Mouse (Mus musculus) natural killer cell, adult 2 months (primary cell): ENCODE measurements around the gene Taz.

ENCODE experiments used
- DNase-seq, 2 experiments: peaks; one replicate each; pipeline ENCODE4 v3.0.0; 2022; ENCODE audit warnings: low spot score in 2 of 2

The Taz gene

DNA sequence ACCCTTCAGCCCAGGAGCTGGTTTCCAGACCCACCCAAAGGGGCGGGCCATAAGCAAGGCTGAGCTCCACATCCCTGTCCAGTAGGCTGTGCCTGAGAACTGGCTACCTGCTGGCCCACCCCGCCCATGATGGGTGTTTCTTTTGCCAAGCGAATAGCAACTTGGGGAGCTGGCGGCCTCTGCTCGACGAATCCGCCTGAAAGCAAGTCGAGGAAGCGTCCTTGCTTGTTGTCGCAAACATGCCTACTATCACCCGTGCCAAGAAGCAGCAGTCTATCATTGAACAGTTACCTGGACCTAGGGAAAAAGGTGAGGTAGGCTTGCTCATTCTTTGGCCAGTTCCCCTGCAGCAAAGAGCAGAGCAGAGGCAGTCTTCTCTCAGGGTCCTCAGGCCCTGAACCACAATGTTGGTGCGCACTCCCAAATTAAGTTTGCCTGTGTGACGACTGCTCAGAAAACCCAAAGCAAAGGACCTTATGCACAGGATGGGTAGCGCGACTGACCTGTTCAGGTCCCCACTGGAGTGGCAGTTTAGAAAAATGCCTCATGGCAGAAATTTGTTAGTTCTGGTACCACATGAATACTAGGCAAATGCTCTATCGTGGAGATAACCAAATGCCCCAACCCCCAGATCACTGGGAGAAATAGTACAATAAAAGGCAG, at the start of gene Taz, which contains the start of gene Dnase1l1:
Gene Taz, plus strand, starts transcription at position 181 of the 663 bp plus-strand sequence.
Gene Dnase1l1, minus strand, starts transcription at position 606 of the 663 bp plus-strand sequence.
- DNase-seq, result peak; percentile 53 to 55

- DNase-seq, result no peak
These were observed 48.5 kb upstream of the Taz start for GRCm38 (mm10) chrX:74233196-74233595.

DNA sequence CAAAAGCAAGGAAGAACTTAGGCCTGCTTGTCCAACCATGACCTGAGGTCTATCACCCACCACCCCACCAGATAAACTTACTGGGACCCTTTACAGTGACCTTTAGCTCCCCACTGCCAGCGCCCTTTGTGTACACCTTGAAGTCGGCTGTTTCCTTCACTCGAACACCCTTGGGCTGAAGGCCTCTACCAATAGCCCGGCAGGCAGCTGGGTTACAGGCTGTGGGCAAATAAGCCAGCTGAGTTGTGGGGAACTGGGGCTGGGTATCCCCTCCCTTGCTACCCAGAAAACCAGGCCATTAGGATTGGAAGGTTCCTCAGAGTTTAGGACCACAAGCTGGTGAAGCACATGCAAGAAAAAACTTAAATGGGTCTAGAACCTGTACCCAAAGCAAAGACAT, 41.4 kb upstream of the Taz start:
- no peak for DNase-seq

DNA sequence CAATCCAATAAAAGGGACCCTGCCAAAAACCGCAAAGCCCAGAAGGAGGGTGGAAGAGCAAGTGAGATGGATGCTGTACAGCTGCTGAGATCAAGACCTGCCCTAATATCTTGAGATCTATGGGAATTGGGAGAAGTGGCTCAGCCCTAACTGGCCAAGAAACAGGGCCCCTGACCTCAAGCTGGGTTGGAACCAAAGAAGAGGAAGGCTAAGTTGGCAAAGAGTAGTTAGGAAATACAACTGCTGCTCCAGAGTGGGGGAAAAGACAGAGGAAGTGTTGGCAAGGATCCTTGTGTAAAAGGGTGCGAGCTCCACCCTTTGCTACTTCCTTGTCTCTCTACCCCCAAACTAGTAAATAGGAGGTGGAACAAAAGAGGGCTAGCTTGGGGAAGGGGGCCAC, 38.3 kb upstream of the Taz start:
- no peak for DNase-seq

- DNase-seq, result peak; percentile 81 to 83
These were observed 37.9 kb upstream of the Taz start for GRCm38 (mm10) chrX:74243807-74244206.

- DNase-seq, result peak; percentile 50 to 58
These were observed 37.1 kb upstream of the Taz start for GRCm38 (mm10) chrX:74244614-74245083.

- no peak for DNase-seq
These were observed 36.6 kb upstream of the Taz start for GRCm38 (mm10) chrX:74245107-74245506.

- peak; percentile 62 to 69 for DNase-seq
These were observed 36.0 kb upstream of the Taz start for GRCm38 (mm10) chrX:74245687-74246086.

DNA sequence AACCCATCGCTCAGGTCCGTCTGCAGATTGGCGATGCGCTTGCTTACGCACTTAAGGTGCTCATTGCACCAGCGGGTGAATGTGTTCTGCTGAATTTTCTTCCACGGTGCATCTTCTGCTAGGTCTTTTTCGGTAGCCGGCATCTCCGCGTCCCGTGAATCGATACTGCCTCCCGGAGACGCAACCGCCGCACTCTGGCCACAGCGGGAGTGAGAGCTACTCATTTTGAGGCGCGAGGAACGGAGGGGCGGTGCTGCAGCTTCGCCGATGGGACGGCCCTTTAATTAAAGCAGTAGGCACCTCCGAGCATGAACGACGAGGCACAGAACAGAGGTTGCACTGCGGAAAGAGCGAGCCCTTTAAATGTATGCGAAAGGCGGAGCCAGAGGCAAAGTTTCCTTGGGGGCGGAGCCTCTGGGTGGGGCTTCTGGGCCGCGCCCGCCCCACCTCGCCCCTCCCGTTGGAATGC, 35.5 kb upstream of the Taz start:
- DNase-seq, result peak; percentile 76 to 84

GRCm38 (mm10) chrX:74246693-74247092, 35.0 kb upstream of the Taz start:
- no peak for DNase-seq

DNA sequence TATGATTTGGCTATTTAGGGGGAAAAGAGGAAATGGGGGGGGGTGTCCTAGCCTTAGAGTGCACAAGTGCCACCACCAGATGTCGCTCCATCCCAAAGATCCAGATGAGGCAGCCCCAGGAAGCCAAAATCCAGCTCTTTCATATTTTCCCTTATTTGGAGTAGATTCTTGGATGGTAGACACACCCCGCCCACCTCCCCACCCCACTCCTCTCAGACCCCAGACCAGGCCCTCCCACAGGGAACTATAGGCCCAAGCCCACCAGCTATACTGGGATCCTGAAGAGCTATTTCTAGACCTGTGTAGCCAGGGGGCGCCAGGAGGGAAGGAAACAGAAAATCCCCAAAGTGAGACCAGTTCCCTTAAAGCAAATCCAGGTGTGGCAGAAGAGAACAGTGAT, 33.1 kb upstream of the Taz start:
- peak; percentile 23 to 44 for DNase-seq

DNA sequence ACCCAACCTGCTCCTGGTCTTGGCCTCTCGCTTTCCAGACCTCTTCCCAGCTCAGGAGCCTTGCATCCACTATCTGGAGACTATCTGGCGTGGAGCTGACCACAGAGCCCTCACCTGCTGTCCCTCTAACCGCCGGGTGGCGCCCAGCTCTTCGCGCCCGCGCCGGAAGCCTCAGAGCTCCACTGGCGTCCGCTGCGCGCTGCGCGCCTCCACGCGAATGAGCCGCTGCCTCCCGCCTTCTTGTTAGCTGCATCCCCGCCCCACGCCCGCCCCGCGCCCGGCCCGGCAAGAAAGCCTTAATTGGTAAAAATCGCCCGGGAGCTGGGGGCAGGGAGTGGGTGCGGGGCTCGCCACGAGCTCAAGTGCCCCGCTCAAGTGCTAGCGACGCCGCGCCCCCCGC, 32.1 kb upstream of the Taz start, which contains the start of gene Flna:
Gene Flna, minus strand, starts transcription at position 206 of the 400 bp plus-strand sequence.
- DNase-seq, result peak; percentile 50 to 61

DNA sequence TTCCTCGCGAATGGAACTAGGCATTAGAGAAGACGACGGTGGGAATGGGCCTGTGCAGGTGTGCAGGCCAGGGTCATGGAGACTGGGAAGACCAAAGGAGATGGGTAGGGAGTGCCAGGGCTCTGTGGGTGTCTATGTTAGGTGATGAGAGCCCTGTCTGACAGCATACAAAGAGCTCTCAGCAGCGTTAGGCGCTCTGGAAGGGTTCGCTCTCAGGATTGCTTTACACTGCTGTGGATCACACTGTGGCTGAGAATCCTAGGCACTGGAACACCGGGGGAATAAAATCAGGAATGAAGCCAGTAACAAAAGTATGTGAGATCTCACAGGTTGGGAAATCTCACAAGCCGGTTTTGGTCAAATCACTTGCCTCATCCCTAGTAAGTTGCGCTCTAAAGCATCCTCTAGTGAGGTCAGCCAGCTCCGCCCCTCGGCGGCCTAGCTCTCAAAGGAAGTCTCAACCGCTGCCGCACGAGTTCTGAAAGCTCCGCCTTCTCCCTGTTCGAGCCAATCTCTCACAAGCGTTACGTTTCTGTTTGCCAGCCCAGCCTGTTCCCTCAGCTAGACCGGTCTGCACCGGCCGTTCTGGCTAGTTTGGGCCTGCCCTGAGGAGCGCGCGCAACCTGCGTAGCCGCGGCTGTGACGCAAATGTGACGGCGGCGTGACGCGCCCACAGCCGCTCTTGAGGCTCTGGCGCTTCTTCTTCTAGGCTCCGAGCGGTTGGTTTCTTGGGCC, 27.4 kb upstream of the Taz start, which contains the start of gene Emd:
Gene Emd, plus strand, starts transcription at position 535 of the 735 bp plus-strand sequence.
- peak; percentile 91 to 93 for DNase-seq

- DNase-seq, result peak in 1 of 2 experiments; percentile 8
These were observed 26.7 kb upstream of the Taz start for GRCm38 (mm10) chrX:74254888-74255565.

- DNase-seq, result no peak
These were observed 24.0 kb upstream of the Taz start for GRCm38 (mm10) chrX:74257746-74258145.

DNA sequence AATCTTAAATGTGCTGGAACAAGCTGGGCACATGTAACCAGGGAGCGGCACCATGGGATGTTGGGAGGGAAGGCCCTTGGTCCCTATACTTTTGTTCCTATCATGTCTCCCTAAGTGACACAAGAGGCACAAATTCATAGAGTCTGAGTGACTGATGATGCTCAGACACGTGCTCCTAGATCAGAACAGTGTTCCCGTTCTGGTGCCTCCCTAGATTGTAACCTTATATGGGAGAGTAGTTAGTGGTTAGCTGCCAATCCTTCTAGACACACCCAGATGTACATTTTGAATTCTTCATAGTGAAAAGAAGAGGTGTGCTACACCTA, 12.0 kb upstream of the Taz start:
- DNase-seq, result no peak

DNA sequence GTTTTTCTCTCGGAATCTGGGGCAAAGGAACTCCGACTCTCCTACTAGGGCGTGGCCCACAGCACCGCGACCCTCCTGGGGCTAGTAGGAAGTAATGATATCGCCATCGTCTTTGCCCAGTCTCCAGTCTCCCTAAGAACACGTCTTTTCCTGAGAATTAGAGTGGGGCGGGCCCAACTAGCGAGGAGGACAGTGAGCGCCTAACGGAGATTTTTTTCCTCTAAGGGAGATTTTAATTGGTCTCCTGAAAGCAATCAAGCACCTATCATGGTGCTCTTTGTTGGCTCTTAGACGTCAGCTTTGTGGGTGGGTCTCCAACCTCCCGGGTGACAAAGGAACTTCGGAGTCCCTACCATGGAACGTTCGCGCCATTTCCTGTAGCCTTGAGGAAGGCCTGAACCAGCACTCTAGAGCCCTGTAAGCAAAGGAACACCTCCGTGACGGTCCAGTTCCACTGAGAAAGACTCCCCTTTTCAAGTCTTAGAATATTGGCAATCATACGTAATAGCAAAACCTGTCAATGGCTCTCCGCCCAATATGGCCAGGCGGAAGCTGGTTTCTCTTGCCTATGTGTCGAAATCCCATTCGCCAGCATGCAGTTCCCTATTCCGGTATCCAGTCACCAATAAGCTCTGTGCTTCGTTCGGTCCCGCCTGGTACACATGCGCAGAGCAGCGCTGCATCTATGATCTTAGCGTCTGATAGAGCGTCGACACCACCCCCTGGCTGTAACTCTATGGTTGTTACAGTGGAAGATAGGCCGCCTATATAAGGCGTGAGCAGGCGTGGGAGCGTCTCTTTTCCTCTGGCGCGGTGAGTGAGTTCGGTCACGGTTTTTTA, 11.4 kb upstream of the Taz start, which contains the start of gene Rpl10:
Gene Rpl10, plus strand, starts transcription at position 751 of the 840 bp plus-strand sequence.
- peak; percentile 92 to 94 for DNase-seq

GRCm38 (mm10) chrX:74270902-74271551, 10.7 kb upstream of the Taz start:
- DNase-seq, result peak; percentile 49 to 64

DNA sequence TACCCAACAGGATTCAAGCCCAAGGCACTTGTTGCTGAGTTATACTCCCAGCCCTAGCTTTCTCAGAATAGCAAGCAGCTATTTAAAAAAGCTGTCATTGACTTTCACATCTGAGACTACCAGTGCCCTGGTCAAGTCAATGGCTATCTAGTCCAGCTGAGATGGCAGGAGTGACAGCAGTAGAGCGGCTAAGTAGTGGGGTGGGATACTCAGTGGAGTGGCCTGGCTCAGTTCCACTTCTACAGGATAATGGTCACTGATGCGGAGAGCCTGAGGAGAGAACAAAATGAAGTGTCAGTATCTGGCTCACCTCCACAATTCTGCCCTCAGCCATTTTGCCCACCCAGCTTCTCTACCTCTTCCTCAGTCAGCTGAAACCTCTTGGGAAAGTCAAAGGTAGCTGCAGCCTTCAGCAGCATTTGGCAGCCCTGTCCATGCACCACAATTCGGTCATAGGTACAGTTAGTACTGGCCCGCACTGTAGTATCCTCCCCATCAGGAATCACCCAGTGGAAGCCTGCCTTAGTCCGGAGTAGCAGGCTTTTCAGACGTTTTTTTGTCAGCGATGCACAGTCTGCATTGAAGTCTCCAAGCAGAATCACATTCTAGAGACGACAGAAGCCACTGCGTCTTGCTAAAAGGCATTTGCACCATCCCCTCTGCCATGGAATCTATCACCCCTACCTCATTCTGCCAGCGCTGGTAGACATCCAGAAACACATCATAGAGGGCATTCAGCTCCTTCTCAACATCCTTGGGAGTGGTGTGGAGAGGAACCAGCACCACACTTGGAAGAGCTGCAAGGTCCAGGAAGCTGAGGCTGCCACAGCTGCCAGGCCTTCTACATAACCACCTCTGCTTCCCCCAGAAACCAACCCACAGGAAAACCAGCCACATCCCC, 8.0 kb upstream of the Taz start:
- DNase-seq, result no peak

DNA sequence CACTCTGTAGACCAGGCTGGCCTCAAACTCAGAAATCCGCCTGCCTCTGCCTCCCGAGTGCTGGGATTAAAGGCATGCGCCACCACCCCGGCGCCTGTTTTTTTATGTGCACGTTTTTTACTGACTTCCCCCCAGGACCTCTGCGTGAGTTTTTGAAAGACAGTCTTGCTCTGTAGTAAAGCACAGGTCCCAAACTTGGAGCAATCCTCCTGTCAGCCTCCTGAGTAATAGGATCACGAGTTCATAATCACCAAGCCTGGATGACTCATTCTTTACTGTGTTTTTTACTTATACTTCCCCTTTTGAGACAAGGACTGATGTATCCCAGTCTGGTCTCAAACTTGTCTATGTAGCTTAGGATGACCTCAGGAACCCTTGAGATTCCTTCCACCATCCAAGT, 3.8 kb upstream of the Taz start:
- no peak for DNase-seq
